Mouse (Mus musculus): ENCODE measurements around the gene Pced1b. TPM values are rescaled to one million over a fixed set of nuclear protein-coding genes. Genes with fewer than 3 reads are reported as not detected.

Pced1b gene
- total RNA-seq, 2 experiments from 2014 or later = 2.9 to 4.2 TPM

DNA sequence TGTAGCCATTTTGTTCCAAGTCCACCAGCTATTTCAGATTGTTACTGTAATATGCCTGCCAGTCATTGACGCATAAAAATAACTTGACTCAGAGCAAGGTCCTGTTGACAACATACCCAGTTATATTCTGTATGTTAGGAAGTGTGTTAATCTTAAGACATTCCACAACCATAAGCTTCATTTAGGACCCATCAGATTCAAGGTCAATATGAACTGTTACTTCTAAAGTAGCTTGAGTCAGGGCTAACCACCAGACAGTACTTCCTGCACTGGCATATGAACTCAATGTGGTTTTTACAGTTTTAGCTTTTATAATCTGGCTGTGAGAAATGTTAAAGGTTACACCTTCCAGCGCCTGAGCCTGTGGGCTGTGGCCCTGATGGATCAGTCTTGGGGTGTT is 173.4 kb downstream of the Pced1b start:
- intact Hi-C loops (cut with DNase I) = no loop called here
- no peak for DNase-seq

DNA sequence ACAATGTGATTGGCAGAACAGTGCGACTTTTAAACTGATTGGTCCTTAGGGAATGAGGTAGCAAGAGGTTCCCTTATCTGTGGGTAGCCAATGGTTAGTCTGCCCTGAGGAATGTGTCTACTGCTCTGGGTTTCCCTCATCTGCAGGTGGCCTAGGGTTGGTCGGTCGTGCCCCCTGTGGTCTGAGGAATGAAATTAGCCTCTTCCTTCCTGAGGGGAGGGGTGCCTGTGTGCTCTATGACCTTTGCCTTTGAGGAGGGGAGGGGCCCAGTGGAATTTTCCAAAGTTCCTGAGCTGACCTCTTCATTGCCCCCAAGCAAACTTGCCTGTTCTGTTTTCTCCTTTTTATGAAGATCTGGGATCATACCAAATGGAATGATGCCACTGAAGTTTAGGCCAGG is 174.6 kb downstream of the Pced1b start:
- intact Hi-C loops (cut with DNase I) = no loop called here
- DNase-seq = no peak

DNA sequence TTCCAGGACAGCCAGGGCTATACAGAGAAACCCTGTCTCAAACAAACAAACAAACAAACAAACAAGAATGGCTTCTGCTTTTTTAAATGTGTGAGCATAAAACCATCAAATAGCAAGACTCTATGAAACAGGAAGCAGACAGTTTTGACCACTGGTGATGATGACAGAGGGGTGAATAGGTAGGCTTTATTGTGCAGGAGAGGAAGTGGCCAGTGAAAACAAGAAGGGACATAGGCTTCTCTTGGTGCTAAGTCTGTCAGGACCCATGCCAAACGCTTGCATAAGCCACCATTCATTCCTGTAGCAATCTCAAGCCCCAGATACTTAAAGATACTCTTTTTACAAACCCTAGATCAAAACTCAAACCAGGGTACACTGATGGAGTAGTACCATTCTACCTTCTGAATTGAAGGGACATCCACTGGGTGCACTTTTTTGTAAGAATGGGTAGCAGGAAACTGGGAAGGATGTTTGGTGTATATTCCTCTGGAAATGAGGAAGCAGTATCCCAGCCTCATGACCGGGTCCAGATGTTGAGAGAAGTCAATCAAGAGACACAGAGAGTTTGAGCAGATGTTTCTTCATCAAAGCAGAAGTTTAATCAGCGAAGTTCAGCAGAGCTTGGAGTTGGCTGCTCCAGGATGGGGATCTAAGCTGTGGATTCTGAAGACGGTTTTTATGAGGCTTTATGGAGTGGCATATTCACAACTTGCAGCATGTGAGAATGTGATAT is 175.5 kb downstream of the Pced1b start:
- DNase-seq = no peak
- intact Hi-C loops (cut with DNase I) = no loop called here

DNA sequence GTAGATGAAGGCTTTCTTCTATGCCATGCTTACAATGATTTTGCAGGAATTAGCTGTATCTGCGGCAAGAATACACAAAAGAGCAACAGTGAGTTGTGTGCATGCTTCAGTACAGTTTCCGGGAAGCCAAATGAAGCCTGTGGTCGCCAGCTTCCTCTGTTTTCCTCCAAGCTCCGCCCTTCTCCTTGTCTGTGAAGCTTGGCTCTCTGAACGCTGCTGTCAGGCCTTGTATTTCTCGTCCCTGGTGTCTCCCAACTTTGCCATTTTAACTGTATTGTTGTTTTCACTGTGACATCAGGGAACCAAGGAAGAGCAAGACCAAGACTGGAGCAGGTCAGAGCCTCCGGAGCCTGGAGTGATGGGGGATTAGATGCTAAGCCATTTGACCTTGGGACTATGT is 177.5 kb downstream of the Pced1b start:
- peak; percentile 4 to 9 for DNase-seq
- intact Hi-C loops (cut with DNase I) = no loop called here

DNA sequence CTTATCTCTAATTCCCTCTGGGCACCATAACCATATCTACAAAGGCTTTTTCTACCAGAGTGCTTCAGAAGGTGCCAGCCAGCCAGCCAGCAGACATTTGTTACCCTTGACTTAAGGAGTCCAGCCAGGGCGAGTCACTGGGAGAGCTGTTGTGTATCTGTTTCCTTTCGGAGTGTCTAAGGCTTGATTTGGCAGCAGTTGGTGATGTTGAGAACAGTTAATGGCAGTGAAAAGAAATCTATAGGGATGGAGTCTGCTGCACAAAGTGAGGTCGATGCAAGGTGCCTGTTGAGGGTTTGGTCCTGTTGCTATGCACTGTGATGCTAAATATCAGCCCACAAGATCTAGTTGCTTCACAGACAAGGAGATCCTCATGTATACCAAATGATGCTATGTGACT is 178.1 kb downstream of the Pced1b start:
- intact Hi-C loops (cut with DNase I) = no loop called here
- no peak for DNase-seq

DNA sequence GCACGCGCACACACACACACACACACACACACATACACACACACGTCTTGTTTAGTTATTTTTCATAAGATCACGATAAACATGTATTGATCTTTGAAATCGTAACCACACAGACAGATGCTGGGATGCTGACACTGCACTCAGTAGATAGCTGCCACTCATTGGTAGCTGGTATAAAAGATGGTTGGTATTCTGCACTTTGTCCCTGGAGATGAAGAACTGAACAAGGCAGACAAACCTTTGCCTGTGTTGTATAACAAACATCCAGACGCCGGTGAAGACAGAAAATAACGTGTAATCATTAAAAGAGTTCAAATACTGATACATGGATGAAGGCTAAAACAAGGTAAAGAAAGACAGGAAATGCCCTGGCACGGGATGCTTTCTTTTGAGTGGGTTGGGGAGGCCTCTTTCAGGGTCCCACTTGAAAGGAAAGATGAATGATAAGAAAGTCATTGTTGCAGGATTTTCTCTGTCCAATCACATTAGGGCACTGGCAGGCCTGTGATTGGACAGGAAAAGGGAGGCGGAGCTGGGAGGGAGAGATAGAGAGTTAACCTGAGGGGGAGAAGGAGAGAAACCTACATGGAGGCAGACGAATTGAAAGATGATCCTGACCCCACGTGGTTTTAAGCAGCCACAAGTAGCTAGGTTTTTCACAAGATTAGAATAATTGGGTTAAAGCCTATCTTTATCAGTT is 182.4 kb downstream of the Pced1b start:
- DNase-seq = no peak
- intact Hi-C loops (cut with DNase I) = no loop called here

DNA sequence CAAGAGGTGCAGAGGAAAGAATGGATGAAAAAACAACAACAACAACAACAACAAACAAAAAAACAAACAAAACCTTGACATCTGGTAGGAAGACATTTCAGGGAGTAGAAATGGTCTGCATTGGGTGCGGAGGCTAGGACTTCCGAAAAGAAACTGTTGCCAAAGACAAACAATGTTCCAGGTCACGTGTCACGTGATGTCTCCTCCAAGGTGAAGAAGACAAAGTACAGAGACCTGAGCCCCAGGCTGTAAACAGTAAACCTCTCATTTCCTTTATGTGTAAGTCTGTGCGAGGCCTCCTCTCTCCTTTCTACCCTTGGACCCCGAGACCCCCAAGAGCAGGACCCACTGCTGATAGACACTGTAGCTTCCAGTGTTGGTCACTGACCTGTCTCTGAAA is 184.6 kb downstream of the Pced1b start:
- DNase-seq = no peak
- intact Hi-C loops (cut with DNase I) = no loop called here

DNA sequence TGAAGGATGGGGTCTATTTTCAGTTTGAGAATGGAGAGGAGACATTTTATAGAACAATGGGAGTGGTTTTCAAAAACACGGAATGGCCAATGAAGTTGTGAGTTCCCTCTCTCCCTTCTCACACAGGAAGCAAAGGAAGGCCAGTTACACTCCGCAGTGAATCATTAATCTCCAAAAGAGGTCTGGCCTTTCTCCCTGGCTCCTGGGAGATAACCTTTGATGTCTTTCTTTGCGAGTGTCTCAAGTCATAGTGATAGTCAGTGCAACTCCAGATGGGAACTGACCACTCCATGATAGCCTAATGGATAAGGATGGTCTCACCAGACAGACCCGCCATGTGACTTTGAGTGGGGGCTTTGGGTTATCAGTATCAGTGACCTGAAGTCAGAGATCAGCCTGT is 185.3 kb downstream of the Pced1b start:
- no peak for DNase-seq
- intact Hi-C loops (cut with DNase I) = no loop called here

Other genes with a start within 250 kb of the Pced1b start
- gene Slc38a4, start 191.2 kb upstream of the Pced1b start, total RNA-seq (2021) = 10 to 100 TPM; 10.1 TPM
- 1 to 10 TPM; 4.9 to 6.0 TPM for gene Amigo2, start 180 bp downstream of the Pced1b start, total RNA-seq (2021)

Measured in heart, postnatal 36 days (tissue).